Mouse (Mus musculus) liver, embryonic 16.5 days (tissue): Measurements from ENCODE around the gene Abcg5. TPM values are rescaled to one million over a fixed set of nuclear protein-coding genes. Genes with fewer than 3 reads are reported as not detected.

Source experiments
- ATAC-seq: fragments of 200-750 bp; cut with Nextera tagmentation; 2 replicates; pipeline ENCODE4 v1.8.0; 2017; ENCODE audit warnings: low read depth, mild to moderate bottlenecking, moderate number of reproducible peaks, moderate library complexity
- H3K27ac ChIP-seq: fragments of 300-500 bp; sonication (generic); 2 replicates; pipeline ENCODE4 v1.5.1; 2014; ENCODE audit warnings: mild to moderate bottlenecking, low read length
- H3K27me3 ChIP-seq: fragments of 300-500 bp; sonication (generic); 2 replicates; pipeline ENCODE4 v1.6.1; 2014; ENCODE audit warnings: low read depth, low read length, mixed read lengths; ENCODE audit not compliant: control insufficient read depth, insufficient read depth
- H3K36me3 ChIP-seq: fragments of 300-500 bp; sonication (generic); 2 replicates; pipeline ENCODE4 v1.6.1; 2014; ENCODE audit warnings: mild to moderate bottlenecking; ENCODE audit not compliant: control insufficient read depth, insufficient read depth
- H3K4me1 ChIP-seq: fragments of 300-500 bp; sonication (generic); 2 replicates; pipeline ENCODE4 v1.6.1; 2014; ENCODE audit warnings: low read depth, low read length, mixed read lengths; ENCODE audit not compliant: control insufficient read depth
- H3K4me2 ChIP-seq: fragments of 300-500 bp; sonication (generic); 2 replicates; pipeline ENCODE4 v1.6.1; 2014; ENCODE audit warnings: low read depth, low read length, mixed read lengths
- H3K4me3 ChIP-seq: fragments of 300-500 bp; sonication (generic); 2 replicates; pipeline ENCODE4 v1.5.1; 2014; ENCODE audit warnings: low read depth, mild to moderate bottlenecking, low read length
- H3K9ac ChIP-seq: fragments of 300-500 bp; sonication (generic); 2 replicates; pipeline ENCODE4 v1.6.1; 2014; ENCODE audit warnings: low read depth, low read length
- H3K9me3 ChIP-seq: fragments of 300-500 bp; sonication (generic); replicated peaks from 2 replicates; pipeline ENCODE4 v1.6.1; 2016; ENCODE audit warnings: low read length; ENCODE audit not compliant: control insufficient read depth
- WGBS: fragments of 180-500 bp; shearing (Covaris S2); extraction: QIAGEN DNeasy Blood & Tissue Kit; methylation state at CpG from one replicate; pipeline ENCODE4 v1.1.7; 2014; ENCODE audit not compliant: insufficient replicate concordance; 5-methylcytosine and 5-hydroxymethylcytosine counted together
- polyA plus RNA-seq: library from polyadenylated mRNA; unstranded; fragments of >200 nt; fragmentation: Nextera tagmentation; extraction: Ambion mirVana; gene quantifications from 2 replicates; pipeline ENCODE4 v1.2.1, GENCODE M21; 2015

Gene Abcg5
- polyA plus RNA-seq, 1 experiment from 2014 or later = 0.63 TPM

GRCm38 (mm10) chr17:84628611-84629010 is 54.2 kb downstream of the Abcg5 start:
- no peaks in the 10 kb centered on the region; the same call in 1 of the 2 replicates for H3K4me1 ChIP-seq
- H3K9ac ChIP-seq = no peak overlapping the region
- H3K9me3 ChIP-seq = no peaks in the 10 kb centered on the region
- no peak overlapping the region for H3K4me2 ChIP-seq
- H3K27me3 ChIP-seq = no peaks in the 10 kb centered on the region
- H3K4me3 ChIP-seq = no peak overlapping the region
- no peaks in the 10 kb centered on the region for H3K36me3 ChIP-seq
- WGBS = 73% methylated on average over 9 of the region's 9 CpGs
- H3K27ac ChIP-seq = no peak overlapping the region
- ATAC-seq = no peak

DNA sequence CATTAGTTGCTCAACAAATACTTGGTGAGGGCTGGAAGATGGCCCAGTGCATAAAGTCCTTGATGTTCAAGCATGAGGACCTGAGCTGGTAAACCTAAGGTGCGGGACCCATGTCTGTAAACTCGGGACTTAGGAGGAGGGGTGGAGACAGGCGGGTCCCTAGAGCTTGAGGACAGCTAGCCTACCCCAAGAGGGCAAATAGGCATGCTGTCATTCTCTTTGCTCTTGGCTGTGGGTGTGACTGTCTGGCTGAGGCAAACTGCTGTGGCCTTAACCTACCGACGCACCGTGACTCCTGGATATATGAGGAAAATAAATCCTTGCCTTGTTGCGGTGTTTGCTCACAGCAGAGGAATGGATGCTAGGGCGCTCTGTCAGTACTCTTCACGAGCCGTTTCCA is 55.1 kb downstream of the Abcg5 start:
- Histone ChIP-seq H3K9me3 (no peaks in the 10 kb centered on the region), H3K27me3 (no peaks in the 10 kb centered on the region), H3K9ac (no peak overlapping the region), H3K27ac (no peak overlapping the region), H3K36me3 (no peaks in the 10 kb centered on the region), H3K4me3 (no peak overlapping the region), H3K4me1 (no peaks in the 10 kb centered on the region; the same call in 1 of the 2 replicates), H3K4me2 (no peak overlapping the region)
- 69% methylated on average over 10 of the region's 10 CpGs for WGBS
- no peak for ATAC-seq

GRCm38 (mm10) chr17:84626857-84627305 is 55.9 kb downstream of the Abcg5 start:
- Histone ChIP-seq H3K4me2 (peak overlapping the region; percentile 72), H3K4me3 (no peak overlapping the region; the same call in 1 of the 2 replicates), H3K4me1 (no peaks in the 10 kb centered on the region; the same call in 1 of the 2 replicates), H3K27ac (no peak overlapping the region), H3K9ac (no peak overlapping the region), H3K27me3 (no peaks in the 10 kb centered on the region), H3K36me3 (no peaks in the 10 kb centered on the region), H3K9me3 (no peaks in the 10 kb centered on the region)
- no peak for ATAC-seq
- WGBS = 47% methylated on average over 9 of the region's 9 CpGs

GRCm38 (mm10) chr17:84626276-84626856 is 56.4 kb downstream of the Abcg5 start, which contains the start of gene Dync2li1:
Dync2li1 (plus strand) TSS chr17:84626496.
- Histone ChIP-seq H3K27me3 (no peaks in the 10 kb centered on the region), H3K36me3 (no peaks in the 10 kb centered on the region), H3K27ac (no peak within 1 kb of the TSS), H3K4me2 (peak within 1 kb of the TSS; percentile 72), H3K9me3 (no peaks in the 10 kb centered on the region), H3K4me1 (no peaks in the 10 kb centered on the region; the same call in 1 of the 2 replicates), H3K9ac (peak within 1 kb of the TSS; percentile 41; the same call in 1 of the 2 replicates), H3K4me3 (peak within 1 kb of the TSS; percentile 56)
- 3% methylated on average over 25 of the region's 25 CpGs for WGBS
- peak; percentile 86 for ATAC-seq

- Histone ChIP-seq H3K4me2 (no peak overlapping the region), H3K9ac (no peak overlapping the region), H3K27ac (no peak overlapping the region), H3K36me3 (no peaks in the 10 kb centered on the region), H3K9me3 (no peaks in the 10 kb centered on the region), H3K27me3 (no peaks in the 10 kb centered on the region), H3K4me3 (no peak overlapping the region), H3K4me1 (no peaks in the 10 kb centered on the region; the same call in 1 of the 2 replicates)
- 38% methylated on average over 2 of the region's 2 CpGs for WGBS
- no peak for ATAC-seq
Measured at GRCm38 (mm10) chr17:84622873-84623272, 59.9 kb downstream of the Abcg5 start.

GRCm38 (mm10) chr17:84622028-84622427 is 60.8 kb downstream of the Abcg5 start:
- Histone ChIP-seq H3K9ac (no peak overlapping the region), H3K27ac (no peak overlapping the region), H3K27me3 (no peaks in the 10 kb centered on the region), H3K36me3 (no peaks in the 10 kb centered on the region), H3K4me2 (no peak overlapping the region), H3K4me3 (no peak overlapping the region), H3K4me1 (no peaks in the 10 kb centered on the region; the same call in 1 of the 2 replicates), H3K9me3 (no peaks in the 10 kb centered on the region)
- ATAC-seq = no peak
- WGBS = 50% methylated on average over 4 of the region's 4 CpGs

- H3K4me2 ChIP-seq = no peak overlapping the region
- ATAC-seq = no peak
- no peak overlapping the region for H3K9ac ChIP-seq
- no peak overlapping the region for H3K27ac ChIP-seq
- H3K4me1 ChIP-seq = no peaks in the 10 kb centered on the region
- H3K36me3 ChIP-seq = no peaks in the 10 kb centered on the region
- no peaks in the 10 kb centered on the region for H3K9me3 ChIP-seq
- H3K27me3 ChIP-seq = no peaks in the 10 kb centered on the region
- H3K4me3 ChIP-seq = no peak overlapping the region
- WGBS = 56% methylated on average over 6 of the region's 6 CpGs
Measured at GRCm38 (mm10) chr17:84621209-84621608, 61.6 kb downstream of the Abcg5 start.

DNA sequence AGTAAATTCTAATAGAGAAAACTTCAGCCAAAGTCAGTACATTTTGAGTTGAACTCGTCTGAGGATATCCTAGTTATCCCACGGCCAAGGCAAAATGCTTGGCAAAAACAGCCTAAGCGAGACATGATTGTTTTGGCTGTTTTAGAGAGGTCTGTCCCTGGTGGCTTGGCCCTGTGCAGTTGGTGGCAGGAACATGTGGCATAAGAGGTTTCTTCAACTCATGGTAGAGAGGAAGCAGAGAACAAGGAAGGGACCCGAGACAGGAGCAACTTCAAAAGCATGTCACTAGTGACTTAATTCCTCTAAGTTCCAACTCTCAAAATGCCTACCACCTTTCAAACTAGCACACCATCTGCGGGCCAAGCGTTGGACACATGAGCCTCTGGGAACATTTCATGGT is 62.2 kb downstream of the Abcg5 start:
- Histone ChIP-seq H3K4me2 (no peak overlapping the region), H3K4me1 (no peaks in the 10 kb centered on the region), H3K36me3 (no peaks in the 10 kb centered on the region), H3K27me3 (no peaks in the 10 kb centered on the region), H3K27ac (peak overlapping the region; percentile 25; the same call in 1 of the 2 replicates), H3K9ac (no peak overlapping the region), H3K9me3 (no peaks in the 10 kb centered on the region), H3K4me3 (no peak overlapping the region)
- 58% methylated on average over 6 of the region's 6 CpGs for WGBS
- no peak for ATAC-seq

- Histone ChIP-seq H3K9me3 (no peaks in the 10 kb centered on the region), H3K27me3 (no peaks in the 10 kb centered on the region), H3K27ac (peak overlapping the region; percentile 25; the same call in 1 of the 2 replicates), H3K4me3 (no peak overlapping the region), H3K4me1 (no peaks in the 10 kb centered on the region), H3K36me3 (no peaks in the 10 kb centered on the region), H3K4me2 (no peak overlapping the region), H3K9ac (no peak overlapping the region)
- ATAC-seq = no peak
- 50% methylated on average over 3 of the region's 3 CpGs for WGBS
Measured at GRCm38 (mm10) chr17:84620076-84620475, 62.7 kb downstream of the Abcg5 start.
